Mouse (Mus musculus) myocyte (in vitro differentiated cells): ENCODE results near the gene Kalrn. TPM values are rescaled to one million over a fixed set of nuclear protein-coding genes. Genes with fewer than 3 reads are reported as not detected.

Source experiments
- H3K27me3 ChIP-seq: one replicate; pipeline ENCODE4 v1.6.1; 2011; ENCODE audit not compliant: control insufficient read depth, insufficient read depth, insufficient read length
- H3K36me3 ChIP-seq: one replicate; pipeline ENCODE4 v1.6.1; 2011; ENCODE audit not compliant: control insufficient read depth, insufficient read depth
- H3K4me2 ChIP-seq: one replicate; pipeline ENCODE4 v1.6.1; 2011; ENCODE audit warnings: low read depth, control low read depth
- H3K4me3 ChIP-seq: one replicate; pipeline ENCODE4 v1.5.1; 2011; ENCODE audit warnings: mild to moderate bottlenecking, control low read depth, moderate library complexity
- H3K79me2 ChIP-seq: one replicate; pipeline ENCODE4 v1.6.1; 2011; ENCODE audit not compliant: control insufficient read depth, insufficient read depth
- H3ac ChIP-seq: one replicate; pipeline ENCODE4 v1.6.1; 2011; ENCODE audit not compliant: control insufficient read depth, insufficient read length
- CEBPB ChIP-seq: IDR thresholded peaks from 2 replicates; pipeline ENCODE4 v1.6.1; 2011; ENCODE audit warnings: mild to moderate bottlenecking, moderate library complexity; ENCODE audit not compliant: poor library complexity, insufficient read depth, severe bottlenecking
- E2F4 ChIP-seq: IDR thresholded peaks from one replicate; pipeline ENCODE4 v1.6.1; 2011; ENCODE audit warnings: mild to moderate bottlenecking, control low read depth, moderate library complexity; ENCODE audit not compliant: insufficient read depth
- MAX ChIP-seq: IDR thresholded peaks from one replicate; pipeline ENCODE4 v1.6.1; 2011; ENCODE audit warnings: low read depth, mild to moderate bottlenecking, control low read depth
- MYOD1 ChIP-seq, 3 experiments: IDR thresholded peaks; one replicate each; pipeline ENCODE4 v1.6.1; 2011; ENCODE audit warnings: control low read depth in 2 of 3, low read depth in 2 of 3, mild to moderate bottlenecking in 2 of 3, moderate library complexity in 1 of 3; ENCODE audit not compliant: insufficient read length in 2 of 3, control insufficient read depth in 1 of 3
- MYOG ChIP-seq, 3 experiments: IDR thresholded peaks; one replicate each; pipeline ENCODE4 v1.6.1; 2011; ENCODE audit warnings: control low read depth in 2 of 3, low read depth in 2 of 3, mild to moderate bottlenecking in 2 of 3; ENCODE audit not compliant: insufficient read length in 2 of 3, control insufficient read depth in 1 of 3, insufficient read depth in 1 of 3
- POLR2A ChIP-seq: IDR thresholded peaks from one replicate; pipeline ENCODE4 v1.6.1; 2011; ENCODE audit warnings: low read depth, mild to moderate bottlenecking, control low read depth, moderate library complexity; ENCODE audit not compliant: insufficient read length
- POLR2AphosphoS2 ChIP-seq: IDR thresholded peaks from one replicate; pipeline ENCODE4 v1.6.1; 2011; ENCODE audit warnings: low read depth, control low read depth; ENCODE audit not compliant: insufficient read length
- REST ChIP-seq: IDR thresholded peaks from one replicate; pipeline ENCODE4 v1.6.1; 2011; ENCODE audit warnings: mild to moderate bottlenecking, control low read depth, moderate library complexity; ENCODE audit not compliant: insufficient read depth, insufficient read length
- SRF ChIP-seq: IDR thresholded peaks from one replicate; pipeline ENCODE4 v1.6.1; 2011; ENCODE audit warnings: low read depth; ENCODE audit not compliant: control insufficient read depth, insufficient read length
- TCF12 ChIP-seq: IDR thresholded peaks from one replicate; pipeline ENCODE4 v1.6.1; 2011; ENCODE audit warnings: mild to moderate bottlenecking, control low read depth; ENCODE audit not compliant: poor library complexity, insufficient read depth, severe bottlenecking
- TCF3 ChIP-seq: IDR thresholded peaks from one replicate; pipeline ENCODE4 v1.6.1; 2011; ENCODE audit warnings: low read depth, control low read depth; ENCODE audit not compliant: insufficient read length
- USF1 ChIP-seq: IDR thresholded peaks from one replicate; pipeline ENCODE4 v1.6.1; 2011; ENCODE audit warnings: low read depth, mild to moderate bottlenecking, control low read depth, moderate library complexity
- polyA plus RNA-seq: library from polyadenylated mRNA; unstranded; fragments of >200 nt; fragmentation: generic; extraction: Trizol; gene quantifications from one replicate; pipeline ENCODE4 v1.2.1, GENCODE M21; 2012; ENCODE audit warnings: missing spikeins

The Kalrn gene
- polyA plus RNA-seq, 1 experiment, result 5.5 TPM

- no peaks in the 10 kb centered on the region for H3K79me2 ChIP-seq
- H3K4me3 ChIP-seq, result no peak overlapping the region
- TF ChIP-seq REST (no peak), E2F4 (no peak), POLR2A (no peak), CEBPB (no peak), USF1 (no peak), POLR2AphosphoS2 (no peak), TCF12 (no peak), MAX (no peak), TCF3 (no peak), MYOG (IDR thresholded peaks at IDR 0.05; ENCODE audit: control insufficient read depth in 1 of 3, insufficient read depth in 1 of 3, insufficient read length in 2 of 3, low read depth in 2 of 3) (no peak)
- H3K36me3 ChIP-seq, result no peaks in the 10 kb centered on the region
- H3K27me3 ChIP-seq, result no peaks in the 10 kb centered on the region
- no peak overlapping the region for H3K4me2 ChIP-seq
- no peak overlapping the region for H3ac ChIP-seq
Observed at GRCm38 (mm10) chr16:34004128-34004578, 569.2 kb downstream of the Kalrn start.

- no peaks in the 10 kb centered on the region for H3K36me3 ChIP-seq
- no peak overlapping the region for H3K4me2 ChIP-seq
- TF ChIP-seq MYOD1 (IDR thresholded peaks at IDR 0.05; ENCODE audit: control insufficient read depth in 1 of 3, insufficient read length in 2 of 3, low read depth in 2 of 3) (peak; percentile 47 to 82 (median 79)), E2F4 (no peak), POLR2AphosphoS2 (no peak), CEBPB (no peak), TCF3 (no peak), TCF12 (no peak), REST (no peak)
- H3K27me3 ChIP-seq, result no peaks in the 10 kb centered on the region
- H3K4me3 ChIP-seq, result no peak overlapping the region
- no peak overlapping the region for H3ac ChIP-seq
- no peaks in the 10 kb centered on the region for H3K79me2 ChIP-seq
Observed at GRCm38 (mm10) chr16:34003566-34004127, 569.7 kb downstream of the Kalrn start.

GRCm38 (mm10) chr16:34000715-34001114 lies 572.6 kb downstream of the Kalrn start:
- Histone ChIP-seq H3K4me2 (peak overlapping the region; percentile 13), H3K4me3 (no peak overlapping the region), H3K79me2 (no peaks in the 10 kb centered on the region), H3K36me3 (no peaks in the 10 kb centered on the region), H3K27me3 (peaks cover 6% of the 10 kb centered on the region), H3ac (no peak overlapping the region)
- TF ChIP-seq POLR2AphosphoS2 (no peak), TCF12 (no peak), E2F4 (no peak), CEBPB (no peak), MYOD1 (IDR thresholded peaks at IDR 0.05; ENCODE audit: control insufficient read depth in 1 of 3, insufficient read length in 2 of 3, low read depth in 2 of 3) (no peak), USF1 (no peak), MYOG (IDR thresholded peaks at IDR 0.05; ENCODE audit: control insufficient read depth in 1 of 3, insufficient read depth in 1 of 3, insufficient read length in 2 of 3, low read depth in 2 of 3) (no peak), REST (no peak), SRF (no peak), POLR2A (no peak), MAX (no peak), TCF3 (no peak)

- H3ac ChIP-seq, result no peak overlapping the region
- no peak overlapping the region for H3K4me3 ChIP-seq
- H3K27me3 ChIP-seq, result peaks cover 6% of the 10 kb centered on the region
- no peaks in the 10 kb centered on the region for H3K79me2 ChIP-seq
- TF ChIP-seq POLR2AphosphoS2 (no peak), SRF (no peak), MAX (no peak), REST (no peak), MYOD1 (IDR thresholded peaks at IDR 0.05; ENCODE audit: control insufficient read depth in 1 of 3, insufficient read length in 2 of 3, low read depth in 2 of 3) (no peak), CEBPB (no peak), USF1 (no peak), MYOG (IDR thresholded peaks at IDR 0.05; ENCODE audit: control insufficient read depth in 1 of 3, insufficient read depth in 1 of 3, insufficient read length in 2 of 3, low read depth in 2 of 3) (no peak), TCF12 (no peak), POLR2A (no peak), TCF3 (no peak), E2F4 (no peak)
- H3K4me2 ChIP-seq, result no peak overlapping the region
- H3K36me3 ChIP-seq, result no peaks in the 10 kb centered on the region
Observed at GRCm38 (mm10) chr16:33999388-33999787, 573.9 kb downstream of the Kalrn start.

GRCm38 (mm10) chr16:33998011-33998410 lies 575.3 kb downstream of the Kalrn start:
- no peaks in the 10 kb centered on the region for H3K79me2 ChIP-seq
- no peak overlapping the region for H3ac ChIP-seq
- peaks cover 6% of the 10 kb centered on the region for H3K27me3 ChIP-seq
- no peaks in the 10 kb centered on the region for H3K36me3 ChIP-seq
- no peak overlapping the region for H3K4me3 ChIP-seq
- TF ChIP-seq SRF (no peak), POLR2AphosphoS2 (no peak), MYOD1 (IDR thresholded peaks at IDR 0.05; ENCODE audit: control insufficient read depth in 1 of 3, insufficient read length in 2 of 3, low read depth in 2 of 3) (no peak), E2F4 (no peak), CEBPB (no peak), USF1 (no peak), POLR2A (no peak), REST (no peak), MAX (no peak), MYOG (IDR thresholded peaks at IDR 0.05; ENCODE audit: control insufficient read depth in 1 of 3, insufficient read depth in 1 of 3, insufficient read length in 2 of 3, low read depth in 2 of 3) (no peak)
- H3K4me2 ChIP-seq, result no peak overlapping the region
